Mouse (Mus musculus): ENCODE measurements around the gene Pcnt.

The Pcnt gene

DNA sequence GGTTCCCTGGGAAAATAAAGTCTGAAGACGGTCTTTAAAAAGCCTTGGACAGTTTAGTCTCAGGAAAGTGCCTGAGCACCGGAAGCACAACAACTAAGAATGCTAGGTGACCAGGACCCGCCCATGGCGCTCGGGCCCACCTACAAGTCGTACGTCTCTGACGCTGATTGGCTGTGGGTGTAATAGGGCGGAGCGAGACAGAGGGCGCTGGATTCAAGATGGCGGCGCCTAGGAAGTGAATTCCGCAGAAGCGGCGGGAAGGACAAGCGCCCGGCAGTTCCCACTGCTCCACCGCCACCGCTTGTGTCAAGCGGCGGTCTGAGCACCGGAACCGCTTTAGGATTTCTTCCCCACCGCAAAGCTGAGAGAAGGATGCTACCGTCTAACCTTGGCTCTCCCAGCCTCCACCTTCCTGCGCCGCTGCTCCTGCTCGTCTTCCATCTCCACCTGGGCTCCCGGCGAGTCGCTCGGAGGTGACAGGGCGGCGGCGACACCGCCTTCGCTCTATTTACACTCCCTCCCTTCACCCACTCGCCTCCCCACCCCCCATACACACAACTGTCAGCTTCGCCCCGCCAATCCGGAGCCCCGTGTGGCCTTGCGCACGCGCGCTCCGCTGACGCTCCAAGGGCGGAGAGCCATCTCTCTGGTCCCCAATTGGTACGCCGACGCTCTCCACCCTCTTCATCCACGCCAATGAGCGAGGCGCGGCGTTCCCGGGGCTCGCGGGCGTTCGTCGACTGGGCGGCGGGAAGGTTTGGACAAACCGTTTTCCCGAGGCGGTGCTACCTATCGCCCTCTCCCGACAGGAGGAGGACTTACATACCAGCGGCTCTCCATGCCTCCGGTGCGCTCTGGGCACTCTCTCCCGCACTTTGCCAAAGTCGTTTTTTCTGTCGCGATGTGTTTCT lies at the start of gene Pcnt:
Gene Pcnt, minus strand, starts transcription at position 609 of the 911 bp plus-strand sequence.
- DNase-seq, result peak; percentile 97 to 98

GRCm38 (mm10) chr10:76489205-76489604 lies 46.6 kb upstream of the Pcnt start:
- no peak for DNase-seq

- DNase-seq, result no peak
Observed at GRCm38 (mm10) chr10:76488265-76488664, 45.7 kb upstream of the Pcnt start.

DNA sequence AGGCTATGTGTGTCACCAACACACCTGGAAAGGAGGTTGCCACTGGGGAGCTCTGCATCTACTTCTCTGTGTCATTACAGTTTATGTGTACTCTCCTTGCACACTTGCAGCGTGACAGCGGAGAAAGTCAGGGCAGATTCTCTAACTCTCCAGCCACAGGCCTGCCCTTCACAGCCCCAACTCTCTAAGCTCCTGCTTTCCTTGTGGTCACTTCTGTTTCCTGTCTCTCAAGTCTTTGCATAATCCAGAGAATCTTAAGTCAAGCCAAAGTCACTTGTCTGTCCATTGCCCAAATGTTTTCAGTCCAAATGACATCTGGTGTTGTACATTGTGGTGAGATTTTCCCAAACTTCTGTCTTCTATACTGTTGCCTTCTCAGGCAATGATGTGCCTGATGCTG lies 43.7 kb upstream of the Pcnt start:
- DNase-seq, result no peak

GRCm38 (mm10) chr10:76481480-76481879 lies 38.9 kb upstream of the Pcnt start:
- DNase-seq, result no peak

- DNase-seq, result no peak
Observed at GRCm38 (mm10) chr10:76480851-76481250, 38.3 kb upstream of the Pcnt start.

DNA sequence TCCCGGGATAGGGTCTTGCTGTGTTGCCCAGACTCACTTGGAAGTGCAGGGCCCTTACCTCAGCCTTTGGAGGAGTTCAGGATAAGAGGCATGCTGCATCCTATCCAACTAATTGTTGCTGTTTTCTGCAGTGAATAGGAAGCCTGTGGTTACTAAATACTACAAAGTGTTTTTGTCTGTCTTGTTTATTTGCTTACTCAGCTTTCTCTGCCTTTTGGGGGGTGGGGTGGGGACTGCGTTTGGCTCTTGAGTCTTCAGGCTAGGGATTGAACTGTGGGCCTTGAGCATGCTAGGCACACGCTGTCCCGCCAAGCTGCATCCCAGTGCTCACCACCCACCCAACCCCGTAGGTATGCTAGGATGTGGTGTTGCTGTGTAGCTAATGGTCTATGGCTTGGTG lies 31.2 kb upstream of the Pcnt start:
- DNase-seq, result no peak

- peak; percentile 92 to 93 for DNase-seq
Observed at GRCm38 (mm10) chr10:76468203-76469162, 25.9 kb upstream of the Pcnt start, which contains the start of the genes Mcm3ap and Ybey. TSS of gene Mcm3ap (plus strand) at chr10:76468927. TSS of gene Ybey (minus strand) at chr10:76469114.

GRCm38 (mm10) chr10:76462721-76463120 lies 20.1 kb upstream of the Pcnt start:
- DNase-seq, result no peak

DNA sequence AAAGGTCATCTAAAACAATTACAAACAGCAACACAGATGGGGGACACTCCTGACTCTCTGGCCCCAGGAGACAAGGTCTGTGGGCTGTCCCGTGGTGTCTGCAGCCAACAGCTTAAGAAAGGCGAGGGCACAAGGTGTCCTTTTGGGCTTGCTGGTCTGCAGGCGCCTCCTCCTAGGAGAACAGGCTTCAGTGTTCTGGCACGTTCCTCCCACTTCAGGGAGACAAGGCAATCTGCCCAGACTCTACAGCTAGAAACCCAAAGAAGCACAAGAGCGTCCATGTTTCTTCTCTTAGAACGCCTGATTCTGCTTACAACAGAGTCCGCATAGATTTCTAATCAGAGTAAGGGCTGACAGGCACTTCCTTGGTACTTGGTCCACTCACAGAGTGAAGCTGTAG lies 19.7 kb upstream of the Pcnt start:
- no peak for DNase-seq

GRCm38 (mm10) chr10:76461255-76461654 lies 18.7 kb upstream of the Pcnt start:
- DNase-seq, result no peak

DNA sequence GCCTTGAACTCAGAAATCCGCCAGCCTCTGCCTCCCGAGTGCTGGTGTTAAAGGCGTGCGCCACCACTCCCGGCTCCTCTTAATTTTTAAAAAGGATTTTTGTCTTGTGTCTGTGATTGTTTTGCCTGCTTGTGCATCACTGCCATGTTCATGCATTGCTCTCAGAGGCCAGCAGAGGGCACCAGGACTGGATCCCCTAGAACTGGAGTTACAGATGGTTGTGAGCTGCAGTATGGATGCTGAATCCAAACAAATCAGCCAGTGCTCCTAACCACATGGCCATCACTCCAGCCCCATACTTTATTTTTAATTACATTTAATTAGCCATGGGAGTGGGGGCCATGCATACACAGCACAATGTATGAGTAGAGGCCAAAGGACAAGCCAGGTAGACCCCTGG lies 12.7 kb upstream of the Pcnt start:
- DNase-seq, result peak; percentile 52 to 71

DNA sequence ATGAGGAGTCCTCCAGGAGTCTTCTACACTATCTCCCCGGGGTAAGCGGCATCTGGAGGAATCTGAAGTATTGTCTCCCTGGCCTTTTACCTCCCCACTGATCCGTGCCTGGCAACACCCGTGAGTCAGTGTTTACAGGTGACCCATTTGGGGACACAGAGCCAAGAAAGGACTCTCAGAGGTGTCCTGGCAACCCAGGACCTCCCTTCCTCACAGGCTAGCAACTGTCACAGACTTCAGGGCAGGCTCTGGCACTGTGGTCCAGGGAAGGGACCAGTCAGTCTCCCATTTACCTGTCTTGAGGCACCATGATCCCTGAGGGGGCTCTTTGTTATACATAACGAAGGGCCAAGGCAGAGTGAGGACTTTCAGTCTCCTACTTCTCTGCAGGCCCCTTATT lies 6.3 kb upstream of the Pcnt start, which contains the start of gene 2610028H24Rik:
Gene 2610028H24Rik, plus strand, starts transcription at position 231 of the 400 bp plus-strand sequence.
- DNase-seq, result no peak

GRCm38 (mm10) chr10:76447406-76448229 lies 5.0 kb upstream of the Pcnt start:
- DNase-seq, result no peak

GRCm38 (mm10) chr10:76445996-76446681 lies 3.6 kb upstream of the Pcnt start:
- no peak for DNase-seq

DNA sequence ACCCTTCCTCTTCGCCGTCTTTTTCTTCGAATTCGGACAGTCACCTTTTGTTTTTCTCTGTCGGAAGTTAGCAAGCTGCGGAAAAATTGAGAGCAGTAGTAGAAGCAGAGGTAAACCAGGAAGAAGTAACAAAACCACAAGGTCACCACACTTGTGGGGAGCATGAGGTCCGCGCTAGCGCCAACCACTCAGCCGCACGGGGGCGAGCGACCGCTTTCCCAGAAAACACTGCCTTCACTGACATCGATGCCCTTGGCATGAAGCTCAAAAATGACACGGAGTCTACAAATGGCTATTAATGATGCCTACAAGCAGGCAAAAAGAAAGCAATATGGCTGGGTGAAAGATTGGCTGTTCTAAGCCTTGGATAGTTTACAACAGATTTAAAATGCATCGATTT lies 2.3 kb downstream of the Pcnt start, which contains the start of gene AC141477.1:
Gene AC141477.1, minus strand, starts transcription at position 164 of the 400 bp plus-strand sequence.
- DNase-seq, result no peak

DNA sequence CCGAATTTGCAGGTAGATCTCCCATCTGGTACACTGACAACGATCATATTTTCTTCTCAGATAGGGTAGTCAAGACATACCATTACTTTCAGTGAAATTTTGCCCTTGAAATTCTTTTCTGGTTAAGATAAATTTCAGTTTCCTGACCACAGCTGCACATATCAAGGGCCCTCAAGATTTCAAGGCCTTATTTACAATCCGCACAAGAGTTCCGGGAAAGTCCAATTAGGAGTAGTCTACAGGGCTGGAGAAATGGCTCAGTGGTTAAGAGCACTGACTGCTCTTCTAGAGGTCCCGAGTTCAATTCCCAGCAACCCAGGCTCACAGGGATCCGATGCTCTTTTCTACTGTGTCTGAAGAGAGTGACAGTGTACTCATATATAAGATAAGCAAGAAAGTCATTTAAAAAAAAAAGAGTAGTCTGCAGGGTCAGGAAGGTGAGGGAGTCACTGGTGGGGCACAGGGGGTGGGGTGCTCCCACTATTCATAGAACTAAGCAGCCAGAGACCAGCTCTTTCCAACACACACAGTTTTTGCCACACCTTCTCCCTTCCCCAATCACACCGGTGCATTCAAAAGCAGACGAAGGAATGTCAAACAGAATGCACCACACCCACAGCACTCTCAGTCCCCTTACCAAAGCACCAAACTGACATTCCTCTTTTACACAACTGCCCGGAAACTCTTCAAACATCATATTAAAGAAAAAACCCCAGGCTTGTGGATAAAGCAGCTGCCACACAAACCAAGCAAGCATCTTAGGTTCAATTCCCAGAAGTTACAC lies 3.3 kb downstream of the Pcnt start:
- DNase-seq, result no peak

- DNase-seq, result no peak
Observed at GRCm38 (mm10) chr10:76433925-76434324, 8.7 kb downstream of the Pcnt start.

DNA sequence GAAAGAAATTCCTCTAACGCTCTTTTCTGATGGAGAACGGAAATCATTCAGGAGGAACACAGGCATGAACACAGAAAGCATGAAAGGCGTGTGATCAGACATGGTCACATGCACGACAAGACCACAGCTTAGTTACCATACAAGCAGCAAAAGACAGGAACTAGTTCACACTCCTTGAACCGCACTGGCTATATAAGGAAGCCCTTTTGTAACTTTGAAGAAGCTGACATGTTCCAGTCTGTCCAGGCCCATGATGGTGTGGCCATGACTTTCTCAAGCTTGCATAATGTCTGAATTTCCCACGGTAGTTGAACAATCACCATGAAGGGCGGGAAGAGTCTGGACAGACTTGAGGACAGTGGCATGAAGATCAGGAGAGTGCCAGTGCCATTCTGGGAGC lies 16.9 kb downstream of the Pcnt start:
- DNase-seq, result no peak

DNA sequence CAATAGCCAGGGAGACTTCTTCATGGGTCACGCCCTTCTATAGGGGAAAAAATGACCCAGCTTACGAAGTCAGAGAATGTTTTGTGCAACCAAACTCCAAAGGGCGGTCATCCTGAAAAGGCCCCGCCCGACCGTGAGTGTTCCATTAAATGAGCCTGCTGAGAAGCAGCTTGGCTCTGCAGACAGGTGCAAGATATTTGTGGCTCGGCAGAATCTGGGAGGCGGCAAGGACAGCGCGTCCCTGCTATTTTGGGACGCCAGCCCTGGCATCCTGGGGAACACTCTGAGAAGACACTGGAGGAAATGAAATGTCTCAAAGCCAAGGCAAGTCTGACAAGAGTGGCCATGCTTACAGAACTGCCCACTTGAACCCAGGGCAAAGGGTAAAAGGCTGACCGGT lies 25.8 kb downstream of the Pcnt start:
- peak; percentile 67 to 69 for DNase-seq

DNA sequence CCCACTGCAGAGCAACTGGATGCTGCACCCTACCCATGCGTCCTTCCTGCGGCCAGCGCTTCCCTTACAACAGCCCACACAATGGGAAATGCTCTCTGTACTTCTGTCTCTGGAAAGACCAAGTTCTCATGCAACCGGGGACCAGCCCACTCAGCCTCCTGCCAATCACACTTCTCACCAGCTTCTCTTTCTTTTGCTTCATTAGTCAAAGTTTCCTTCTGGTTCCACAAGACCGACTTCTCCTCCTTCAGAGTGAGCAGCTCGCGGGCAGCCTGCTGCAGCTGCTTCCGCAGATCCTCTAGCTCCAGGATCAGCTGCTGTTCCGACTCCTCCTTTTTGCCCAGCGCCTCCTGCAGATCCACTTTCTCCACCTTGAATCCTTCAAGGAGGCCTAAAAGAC lies 34.1 kb downstream of the Pcnt start:
- no peak for DNase-seq
